Mouse (Mus musculus) thymus, postnatal 4 days (tissue): ENCODE results near the gene Gje1.

Source experiments
- DNase-seq: peaks from one replicate; pipeline ENCODE4 v3.0.0; 2021

The Gje1 gene

GRCm38 (mm10) chr10:14718114-14718513, at the start of gene Gje1:
Gene Gje1, minus strand, starts transcription at chr10:14718214.
- DNase-seq = no peak

DNA sequence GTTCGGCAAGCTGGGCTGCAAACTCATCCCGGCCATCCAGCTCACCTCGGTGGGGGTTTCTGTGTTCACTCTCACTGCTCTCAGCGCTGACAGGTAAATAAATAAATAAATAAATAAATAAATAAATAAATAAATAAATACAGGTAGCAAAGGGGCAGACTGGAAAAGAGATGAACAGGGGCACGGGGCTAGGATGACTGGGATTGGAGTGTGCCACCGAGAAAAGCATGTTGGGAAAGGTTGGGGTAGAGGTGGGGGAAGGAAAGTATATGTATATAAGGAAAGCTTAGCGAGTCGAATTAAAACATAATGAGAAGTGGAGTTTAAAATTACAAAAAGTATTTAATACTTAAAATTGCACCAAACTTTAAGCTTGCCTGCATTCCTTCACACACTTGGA, 42.6 kb upstream of the Gje1 start:
- no peak for DNase-seq

GRCm38 (mm10) chr10:14759665-14760558, 41.9 kb upstream of the Gje1 start:
- no peak for DNase-seq

GRCm38 (mm10) chr10:14734285-14734684, 16.3 kb upstream of the Gje1 start:
- no peak for DNase-seq

- no peak for DNase-seq
Observed at GRCm38 (mm10) chr10:14725671-14726070, 7.7 kb upstream of the Gje1 start.

DNA sequence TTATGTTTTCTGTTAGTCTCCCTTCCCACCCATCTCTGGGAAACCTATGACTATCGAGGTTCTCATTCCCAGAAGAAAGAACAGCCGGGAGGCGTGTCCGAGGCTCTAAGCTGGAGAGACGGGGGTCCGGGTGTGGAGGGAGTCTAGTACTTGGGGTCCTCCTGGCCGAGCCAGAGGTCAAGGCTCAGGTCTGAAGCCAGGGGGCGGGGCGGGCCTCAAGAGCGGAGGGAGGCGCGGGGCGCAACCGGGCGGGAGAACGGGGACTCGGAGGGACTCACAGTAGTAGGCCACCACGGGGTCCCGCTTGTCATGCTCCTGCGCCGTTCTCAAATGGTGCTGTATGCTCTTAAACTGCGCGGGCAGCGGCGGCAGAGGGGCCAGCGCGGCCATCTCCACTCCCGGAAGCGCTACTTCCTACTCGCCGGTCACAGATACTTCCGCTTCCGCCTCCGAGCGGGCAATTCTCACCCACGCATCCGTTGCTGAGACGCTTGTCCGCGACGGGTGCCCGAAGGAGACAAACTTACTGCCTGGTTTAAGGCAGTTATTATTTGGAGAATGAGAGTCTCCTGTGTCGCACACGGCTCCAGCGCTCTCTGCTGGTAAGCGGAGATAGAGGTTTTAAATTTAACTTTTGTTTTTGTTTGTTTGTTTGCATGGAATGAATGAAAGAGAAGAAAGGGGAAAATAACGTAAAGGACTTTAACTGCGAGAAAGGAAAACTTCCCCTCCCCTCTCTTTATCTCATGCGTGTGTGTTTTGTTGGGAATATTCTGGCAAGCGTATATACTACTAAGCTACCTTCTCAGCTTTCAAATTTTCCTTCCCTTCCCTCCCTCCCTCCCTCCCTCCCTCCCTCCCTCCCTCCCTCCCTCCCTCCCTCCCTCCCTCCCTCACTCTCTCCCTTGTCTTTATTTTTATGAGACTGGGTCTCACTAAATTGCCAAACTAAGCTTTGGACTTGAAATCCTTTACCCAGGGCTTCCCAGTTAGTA, 12.6 kb downstream of the Gje1 start, which contains the start of the genes Vta1 and Nmbr:
Vta1 (minus strand) TSS at position 489 of the 995 bp plus-strand sequence.
Nmbr (plus strand) TSS at position 520 of the 995 bp plus-strand sequence.
- DNase-seq = peak; percentile 96

DNA sequence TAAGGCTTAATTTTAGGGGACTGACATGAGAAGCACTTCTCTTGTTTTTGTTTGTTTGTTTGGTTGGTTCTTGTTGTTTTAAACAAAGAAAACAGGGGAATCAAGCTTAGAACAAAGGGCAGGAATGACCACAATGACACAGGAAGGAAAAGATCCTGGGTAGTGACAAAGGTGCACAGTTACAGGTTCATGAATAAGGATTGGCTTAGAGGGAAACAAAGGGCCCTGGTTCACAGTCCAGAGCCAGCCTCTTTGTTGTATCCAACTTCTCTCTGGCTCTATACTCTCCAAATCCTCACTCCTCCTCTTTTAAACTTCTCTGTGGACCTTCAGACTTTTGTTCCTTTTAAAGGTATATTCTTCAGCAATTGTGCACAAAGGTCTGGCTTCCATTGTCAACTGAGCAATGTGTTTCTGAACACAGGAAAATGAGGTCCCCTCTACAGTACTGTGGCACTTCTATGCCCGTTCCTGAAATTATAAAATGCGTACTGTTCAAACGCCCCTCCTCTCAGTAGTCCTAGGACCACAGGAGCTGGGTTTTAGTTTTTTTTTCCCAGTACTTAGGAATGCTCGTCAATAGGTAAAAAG, 14.1 kb downstream of the Gje1 start:
- DNase-seq = no peak

- DNase-seq = no peak
Observed at GRCm38 (mm10) chr10:14703239-14703638, 14.8 kb downstream of the Gje1 start.

DNA sequence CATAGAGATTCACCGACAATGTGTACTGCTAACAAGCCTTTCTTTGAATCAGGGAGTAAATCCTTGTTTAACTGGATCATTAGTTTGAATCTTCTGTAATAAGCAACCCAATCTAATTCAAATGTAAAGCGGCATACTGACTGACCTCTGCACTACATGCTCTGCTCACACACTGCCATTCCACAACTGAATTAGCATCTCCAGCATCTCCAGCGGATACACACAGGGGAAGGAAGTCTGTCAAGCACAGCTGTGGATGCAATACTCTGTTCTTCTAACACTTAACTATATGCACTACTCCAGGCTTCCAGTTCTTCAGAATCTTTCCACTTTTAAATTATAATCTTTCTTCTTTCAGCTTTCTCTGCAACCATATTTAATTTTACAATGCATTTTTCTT, 27.7 kb downstream of the Gje1 start:
- DNase-seq = no peak

DNA sequence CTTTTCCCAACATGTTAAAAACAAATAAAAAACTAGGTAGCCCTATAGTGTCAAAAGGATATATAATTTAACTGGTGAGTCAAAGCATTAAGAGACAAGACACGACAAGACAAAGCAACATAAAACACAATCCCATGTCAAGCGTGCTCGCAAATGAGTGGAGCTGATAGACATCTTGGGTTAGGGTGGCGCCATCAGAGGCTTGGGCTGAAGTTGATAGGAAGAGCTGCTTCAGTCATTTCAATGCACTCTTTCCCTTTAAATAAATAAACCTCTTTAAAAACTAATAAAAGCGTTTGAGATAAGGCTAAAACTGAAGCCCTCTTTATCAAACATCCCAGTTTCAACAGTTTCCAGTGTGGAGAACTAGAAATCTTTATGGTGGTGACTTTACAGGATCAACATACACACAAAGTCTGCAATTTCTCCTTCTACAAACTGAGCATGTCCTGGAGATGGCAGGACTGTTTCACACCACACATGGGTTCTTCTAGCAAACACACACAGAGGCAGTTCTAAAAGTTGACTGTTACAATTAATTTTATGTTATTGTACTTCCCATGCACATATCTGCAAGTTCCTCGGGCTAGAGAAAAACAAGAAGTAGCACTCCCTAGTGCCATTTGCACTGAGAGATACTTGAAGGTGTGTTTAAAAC, 29.1 kb downstream of the Gje1 start:
- no peak for DNase-seq

- DNase-seq = peak; percentile 13
Observed at GRCm38 (mm10) chr10:14685663-14686062, 32.4 kb downstream of the Gje1 start.

- DNase-seq = no peak
Observed at GRCm38 (mm10) chr10:14666147-14666546, 51.9 kb downstream of the Gje1 start.
